Mouse (Mus musculus) gastrocnemius, adult 8-10 months (tissue): ENCODE measurements at regions not wholly inside any gene's neighbourhood (a gene's known extent, or its start where the extent isn't known, plus 50 kb on each side); places are given as distances from the start of the nearest gene placed in this dataset.

Source experiments
- DNase-seq, 2 experiments: peaks; one replicate each; pipeline ENCODE4 v3.0.0; 2022; ENCODE audit warnings: low spot score in 2 of 2

DNA sequence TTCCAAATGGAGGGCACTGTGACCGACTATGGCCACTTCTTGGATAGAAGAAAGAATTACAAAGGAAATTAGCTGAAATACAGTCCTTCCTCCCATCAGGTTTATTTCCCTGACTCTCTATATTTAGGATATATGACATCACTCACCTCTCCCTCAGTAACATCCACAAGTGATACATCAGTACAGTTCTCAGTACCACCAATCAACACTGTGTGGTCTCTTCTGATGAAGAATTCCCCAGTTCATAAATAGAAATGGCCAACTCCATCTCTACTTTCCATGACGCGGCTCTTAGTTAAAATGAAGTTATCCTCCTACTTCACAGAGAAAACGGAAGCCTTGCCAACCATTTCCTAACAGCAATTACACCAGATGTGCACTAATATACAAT is 208.3 kb upstream of the Dio2 start:
- DNase-seq = no peak

DNA sequence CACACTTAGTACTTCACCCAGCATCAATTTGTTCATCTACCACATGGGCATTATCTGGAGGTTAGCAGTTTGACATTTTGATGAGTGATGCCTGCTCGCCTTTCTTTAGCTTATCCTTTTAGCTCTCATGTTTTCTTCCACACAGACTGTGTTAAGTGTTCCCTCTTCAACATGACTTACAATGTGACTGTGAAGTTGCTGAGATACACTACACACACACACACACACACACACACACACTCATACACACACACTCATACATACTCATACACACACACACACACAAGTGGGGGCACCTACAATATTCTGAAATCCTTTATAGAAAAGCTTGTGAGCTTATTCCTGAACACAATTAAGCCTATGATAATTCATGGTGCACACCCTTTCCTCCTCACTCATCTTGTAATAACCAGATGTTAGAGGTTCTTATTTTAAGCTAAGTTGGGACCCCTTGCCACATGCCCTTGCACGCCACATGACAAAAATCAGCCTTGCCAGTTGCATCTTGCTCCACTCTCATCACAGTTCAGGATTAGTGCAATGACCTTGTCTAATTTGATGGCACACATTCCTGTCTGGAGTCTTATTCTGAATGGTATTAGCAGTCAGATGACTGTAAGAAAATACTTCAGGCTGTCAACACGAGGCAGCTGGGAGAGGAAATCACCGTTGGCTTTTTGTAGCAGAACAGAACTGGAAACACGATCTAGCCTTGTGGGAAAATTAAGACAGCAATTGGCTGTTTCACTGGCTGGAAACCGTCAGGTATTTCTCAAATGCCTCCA is 207.7 kb upstream of the Dio2 start:
- no peak for DNase-seq

DNA sequence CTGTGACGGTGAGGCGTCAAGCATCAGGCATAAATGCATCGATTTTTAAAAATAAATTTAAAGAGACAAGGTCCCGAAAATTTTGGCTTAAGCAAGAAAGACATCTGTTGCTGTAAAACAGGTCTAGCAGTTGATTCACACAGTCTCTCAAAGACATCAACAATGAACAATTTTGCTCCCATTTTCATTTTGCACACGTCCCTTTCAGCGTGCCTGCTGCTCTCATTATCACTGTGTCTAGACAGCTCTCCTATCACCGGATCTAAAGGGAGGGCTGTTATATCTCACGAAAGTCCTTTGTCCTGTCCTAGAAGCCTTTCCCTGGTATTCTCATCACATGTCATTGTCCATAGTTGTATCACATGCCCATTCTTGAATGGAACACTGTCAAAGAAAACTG is 194.4 kb upstream of the Dio2 start:
- no peak for DNase-seq

DNA sequence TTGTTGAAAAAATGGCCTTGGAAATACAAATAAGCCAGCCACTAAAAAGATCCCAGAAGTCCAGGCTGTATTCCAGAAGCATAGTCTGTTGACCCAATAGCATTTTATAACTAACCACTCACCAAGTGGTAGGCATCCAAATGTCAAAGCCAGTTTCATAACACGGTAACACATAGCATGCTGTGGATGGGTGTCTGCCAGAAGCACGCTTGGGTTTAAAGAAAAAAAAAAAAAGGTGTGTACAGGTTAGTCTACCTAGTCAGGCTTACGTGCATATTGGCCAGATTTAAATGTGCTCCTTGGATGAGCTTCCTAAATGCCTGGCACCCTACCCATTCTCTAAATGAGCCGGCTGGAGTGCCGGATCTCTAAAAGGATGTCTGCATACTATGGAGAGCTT is 194.0 kb upstream of the Dio2 start:
- DNase-seq = no peak

DNA sequence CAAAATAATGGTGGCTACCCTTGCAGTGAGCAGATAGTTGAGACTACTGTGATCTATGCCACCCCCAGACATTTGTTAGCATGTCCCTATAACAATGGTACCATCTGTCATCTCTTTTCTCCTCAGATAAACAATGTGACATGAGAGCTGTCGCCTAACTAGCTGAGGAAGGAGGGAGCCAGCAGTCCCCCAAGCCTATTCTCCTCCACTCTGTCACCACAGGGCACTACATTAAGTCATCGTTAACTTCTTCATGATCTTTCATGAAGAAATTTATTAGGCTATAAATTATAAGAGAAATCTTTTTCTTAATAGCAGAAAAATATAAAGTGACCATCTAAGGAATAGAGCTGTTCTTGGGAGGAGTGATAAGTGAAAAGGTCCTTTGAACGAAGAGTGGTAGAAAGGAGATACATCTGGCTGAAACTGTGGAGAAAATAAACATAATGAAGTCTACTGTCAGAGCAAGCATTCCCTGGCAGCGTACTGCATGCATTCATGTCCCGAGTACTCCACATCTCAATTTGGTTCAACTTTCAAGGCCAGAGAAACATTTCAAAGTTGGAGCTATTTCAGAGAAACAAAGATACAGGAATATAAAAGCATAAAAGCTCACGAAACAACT is 192.0 kb upstream of the Dio2 start:
- no peak for DNase-seq

DNA sequence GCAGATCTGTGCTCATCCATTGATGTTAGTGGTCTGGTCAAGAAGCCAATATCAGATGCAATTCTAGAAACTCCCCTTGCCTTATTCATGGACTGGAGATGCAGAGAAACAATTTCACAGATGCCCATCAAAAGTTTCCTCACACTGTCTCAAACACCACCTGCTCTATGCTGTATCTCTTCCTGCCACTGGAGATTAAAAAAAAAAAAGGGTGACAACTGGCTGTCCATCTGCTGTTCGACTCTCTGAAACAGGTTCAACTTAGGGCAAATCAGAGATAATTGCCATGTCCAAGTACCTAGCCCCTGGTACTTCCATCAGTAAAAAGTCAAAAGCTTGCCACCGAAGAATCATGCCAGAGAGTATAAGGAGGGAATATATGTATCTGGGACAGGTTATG is 185.4 kb upstream of the Dio2 start:
- no peak for DNase-seq

DNA sequence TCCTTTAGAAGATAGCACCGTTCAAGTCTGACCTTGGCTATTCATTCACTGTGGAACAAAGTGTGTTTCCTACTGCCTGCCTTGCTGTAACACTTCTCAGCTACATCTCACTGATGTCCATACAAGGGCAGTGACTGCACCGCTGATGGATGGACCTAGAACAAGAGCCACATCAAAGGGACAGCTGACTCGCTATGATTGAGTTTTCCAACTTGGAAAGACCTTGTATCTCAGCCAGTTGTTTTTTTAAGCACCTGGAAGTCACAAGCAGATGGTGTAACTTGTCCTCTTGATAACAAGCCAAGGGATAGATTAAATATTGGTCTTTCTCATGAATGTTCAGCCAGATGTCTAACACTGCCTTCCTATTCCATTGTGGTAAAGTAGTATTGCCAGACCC is 184.9 kb upstream of the Dio2 start:
- DNase-seq = no peak

DNA sequence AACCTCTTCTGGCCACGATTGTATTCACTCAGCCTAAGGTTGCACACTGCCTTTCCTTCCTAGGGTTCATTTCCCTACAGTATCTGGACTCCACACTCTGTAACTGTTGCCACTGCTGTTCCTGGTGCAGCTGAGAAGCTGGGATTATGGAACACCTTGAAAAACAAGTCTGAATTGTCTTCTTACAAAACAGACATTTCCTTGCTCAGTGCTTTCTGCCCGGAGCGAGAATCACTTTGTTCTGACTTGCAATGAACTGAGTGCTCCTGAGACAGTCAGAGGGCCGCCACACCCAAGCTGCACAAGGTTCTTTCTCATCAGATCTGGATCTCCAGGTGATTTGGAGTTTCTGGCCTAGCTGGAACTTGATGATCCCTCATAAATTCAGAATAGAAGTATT is 183.0 kb upstream of the Dio2 start:
- DNase-seq = no peak

DNA sequence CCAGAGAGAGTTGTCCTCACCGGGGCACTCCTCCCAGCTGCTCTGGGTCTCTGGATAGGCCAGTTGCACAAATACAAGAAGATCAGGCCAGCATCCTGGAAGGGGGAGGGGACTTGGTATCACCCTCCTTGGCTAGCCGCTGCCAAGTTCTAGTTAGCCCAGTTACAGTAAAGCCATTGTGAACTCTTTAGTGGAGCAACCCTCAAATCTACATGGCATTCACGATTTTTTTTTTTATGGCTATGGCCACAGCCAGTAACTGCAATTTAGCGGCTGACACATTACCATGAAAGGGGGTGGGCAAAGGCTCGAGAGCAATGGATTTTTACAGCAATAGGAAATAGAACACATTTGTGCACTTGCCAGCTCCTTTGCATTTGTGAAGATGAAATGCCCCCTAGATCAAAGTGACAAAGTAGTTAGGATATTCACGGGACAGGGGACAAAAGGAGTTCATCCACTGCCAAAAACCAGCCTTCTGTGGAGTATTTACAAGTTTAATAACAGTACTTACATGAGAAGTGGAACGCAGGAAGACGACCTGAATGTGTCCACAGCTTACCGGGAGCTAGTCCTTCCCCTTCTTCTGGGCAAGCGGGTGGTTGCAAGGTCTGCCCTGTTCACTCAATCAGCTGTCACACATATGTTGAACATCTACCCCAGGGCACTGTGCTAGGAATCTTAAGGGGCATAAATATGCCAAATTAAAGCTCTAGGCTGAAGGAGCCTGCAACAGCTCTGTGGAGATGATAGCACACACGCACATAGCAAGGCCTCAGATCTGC is 177.9 kb upstream of the Dio2 start:
- DNase-seq = peak in 1 of 2 experiments; percentile 10

DNA sequence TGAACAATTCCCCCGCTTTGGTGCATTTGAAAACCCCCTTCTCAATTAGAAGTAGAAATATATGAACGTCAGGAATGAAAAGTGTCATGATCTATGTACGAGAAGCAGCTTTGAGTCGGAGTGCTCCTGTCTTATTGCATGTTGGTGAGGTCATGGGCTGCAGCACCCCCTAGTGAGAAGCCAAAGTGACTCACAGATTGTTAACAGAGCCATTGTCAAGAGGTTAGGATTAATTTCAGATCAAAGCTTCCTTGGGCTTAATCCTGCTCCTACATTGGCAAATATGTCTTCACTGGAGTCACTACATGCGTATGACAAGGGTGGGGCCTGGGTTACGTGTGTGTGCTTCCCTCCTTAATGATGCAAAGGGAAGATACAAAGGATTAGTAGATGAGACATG is 165.8 kb upstream of the Dio2 start:
- DNase-seq = no peak

DNA sequence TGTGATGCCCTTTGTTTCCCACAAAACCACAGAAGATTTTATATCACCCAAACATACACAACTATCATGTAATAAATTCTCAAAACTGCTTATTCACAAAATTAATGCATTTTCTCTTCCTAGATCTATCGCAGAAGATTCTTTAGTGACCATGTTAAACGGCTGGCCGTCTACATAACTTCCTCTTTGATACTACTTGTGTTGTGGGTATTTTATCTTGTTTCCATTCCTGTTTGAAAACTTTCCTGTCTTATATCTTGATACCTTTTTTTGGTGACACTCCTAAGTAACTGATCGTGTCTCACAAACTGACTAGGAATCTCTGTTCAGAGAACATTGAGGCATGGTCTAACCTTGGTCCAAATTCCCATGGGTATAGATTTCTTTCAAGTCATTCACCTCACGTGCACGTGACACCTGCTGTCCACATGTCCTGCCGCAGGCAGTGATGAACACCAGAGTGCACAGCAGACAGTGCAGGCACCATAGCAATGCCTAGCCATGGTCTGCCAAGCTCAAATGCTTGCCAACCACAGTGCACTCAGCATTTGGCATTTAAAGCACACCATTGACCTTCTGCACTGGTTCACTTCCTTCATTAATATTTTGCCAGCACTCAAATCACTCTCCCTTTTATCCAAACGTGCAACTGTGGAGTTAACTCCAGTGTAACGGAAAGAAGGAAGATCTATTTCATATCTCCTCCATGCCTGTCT is 155.6 kb upstream of the Dio2 start:
- DNase-seq = no peak

DNA sequence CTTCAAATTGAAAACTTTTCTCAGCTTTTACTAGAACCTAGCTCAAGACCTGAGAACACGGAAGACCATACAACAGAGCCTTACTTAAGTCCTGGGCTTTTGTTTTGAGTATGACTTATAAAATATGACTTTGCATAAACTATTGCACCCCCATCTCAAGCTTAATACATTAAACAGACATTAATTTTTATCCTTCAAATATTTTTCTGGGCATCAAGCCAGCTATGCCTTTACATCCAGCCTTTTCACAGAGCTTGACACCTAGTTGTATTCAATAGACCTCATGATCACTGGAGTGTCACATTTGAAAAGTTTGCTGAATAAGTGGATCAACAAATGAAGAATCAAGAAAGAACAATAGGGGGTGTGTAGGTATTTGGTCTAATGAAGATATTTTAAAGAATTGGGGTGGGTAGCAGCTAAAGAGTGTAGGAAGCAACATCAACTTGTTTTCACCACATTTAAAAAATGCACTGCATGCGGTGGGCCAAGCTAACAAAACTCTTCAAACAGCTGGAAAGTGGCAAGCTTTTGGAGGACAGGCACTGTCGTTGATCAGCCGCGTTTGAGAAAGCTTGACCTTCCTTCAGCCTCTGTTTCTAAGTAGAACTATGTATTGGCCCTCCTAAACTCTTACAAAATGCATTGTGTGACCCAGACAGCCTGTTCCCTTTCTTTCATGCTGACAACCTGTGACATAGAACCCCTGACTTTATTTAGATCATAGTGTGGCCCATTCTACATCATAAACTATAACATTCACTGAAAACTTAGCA is 138.2 kb upstream of the Dio2 start:
- DNase-seq = no peak

DNA sequence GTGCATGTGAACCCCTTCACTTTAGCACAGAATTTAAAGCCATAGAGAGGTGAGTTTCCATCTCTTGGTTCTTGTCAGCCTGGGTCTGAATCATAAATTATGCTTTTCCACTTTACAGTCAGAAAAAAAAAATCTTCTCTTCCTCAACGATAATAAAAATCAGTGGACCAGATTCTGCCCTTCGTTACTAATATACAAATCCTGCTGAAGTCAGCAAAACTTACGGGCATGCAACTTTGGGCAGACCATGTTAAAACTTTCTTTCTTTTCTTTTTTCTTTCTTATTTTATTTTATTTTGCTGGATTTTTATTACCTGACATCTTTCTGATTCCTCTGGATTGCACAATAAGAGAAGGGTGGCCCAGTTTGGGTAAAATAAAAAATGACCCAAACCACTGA is 136.6 kb upstream of the Dio2 start:
- no peak for DNase-seq

DNA sequence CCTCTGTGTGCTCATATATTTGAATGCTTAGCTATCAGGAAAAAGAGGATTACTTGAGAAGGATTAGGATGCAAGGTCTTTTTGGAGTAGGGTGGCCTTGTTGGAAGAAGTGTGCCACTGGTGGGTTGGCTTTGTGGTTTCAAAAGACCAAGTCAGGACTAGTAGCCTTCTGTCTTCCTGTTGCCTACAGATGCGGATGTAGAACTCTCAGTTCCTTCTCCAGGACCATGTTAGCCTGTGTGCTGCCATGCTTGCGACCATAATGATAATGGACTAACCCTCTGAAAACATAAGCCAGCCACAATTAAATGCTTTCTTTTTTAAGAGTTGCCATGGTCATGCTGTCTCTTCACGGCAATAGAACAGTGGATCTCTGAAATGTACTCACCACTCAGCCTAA is 135.7 kb upstream of the Dio2 start:
- no peak for DNase-seq

DNA sequence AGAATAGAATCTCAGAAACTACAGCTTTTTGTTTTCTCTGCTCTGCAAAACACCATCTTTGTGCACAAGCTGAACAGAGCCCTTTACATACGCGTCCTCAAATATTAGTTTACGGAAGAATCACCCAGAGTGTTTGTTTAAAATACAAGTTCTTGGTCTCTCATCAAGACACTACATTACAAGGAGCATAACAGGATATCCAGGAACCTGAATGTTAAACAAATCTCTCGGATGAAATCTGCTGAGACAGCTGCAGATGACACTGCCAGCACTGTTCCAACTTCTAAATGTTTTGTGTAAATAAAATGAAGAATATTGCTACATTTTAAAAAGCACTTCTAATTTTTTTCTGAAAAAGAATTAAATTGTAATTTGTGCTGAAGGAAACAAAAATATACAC is 128.4 kb upstream of the Dio2 start:
- DNase-seq = no peak

DNA sequence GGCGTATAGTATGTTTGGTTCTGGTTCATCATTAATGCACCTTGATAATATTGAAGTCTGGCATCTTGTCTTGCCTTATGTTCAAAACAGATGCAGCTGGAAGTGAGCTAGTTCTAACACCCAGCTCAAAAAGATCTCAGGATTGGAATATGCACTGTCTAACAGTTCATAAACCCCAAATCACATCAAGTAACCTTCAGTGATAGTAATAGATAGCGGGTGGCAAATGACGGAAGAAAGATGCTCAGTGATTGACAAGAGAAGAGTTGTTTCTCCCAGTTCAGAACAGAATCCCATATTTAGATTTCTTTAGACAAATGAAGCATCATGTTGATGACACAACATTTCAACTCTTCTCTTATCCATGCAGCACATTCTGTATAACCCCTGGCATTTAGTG is 124.4 kb upstream of the Dio2 start:
- no peak for DNase-seq

DNA sequence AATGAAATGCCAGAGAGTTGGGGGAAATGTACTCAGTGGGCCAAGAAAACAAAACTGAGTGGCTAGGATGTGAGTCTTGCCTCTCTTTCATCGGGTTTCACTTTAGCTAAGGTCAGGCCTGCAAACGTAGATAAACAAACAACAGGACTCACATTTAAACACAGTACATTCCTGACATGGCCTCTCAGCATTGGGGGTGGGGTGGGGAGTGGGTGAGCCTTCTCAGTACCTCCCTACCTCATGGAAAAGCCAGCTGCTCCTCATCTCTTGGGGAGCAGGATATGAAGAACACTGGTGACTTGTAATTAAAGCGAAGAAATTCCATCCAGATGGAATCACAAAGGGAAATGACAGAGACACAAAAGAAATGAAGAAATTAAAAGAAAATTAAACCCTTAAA is 119.5 kb upstream of the Dio2 start:
- no peak for DNase-seq

DNA sequence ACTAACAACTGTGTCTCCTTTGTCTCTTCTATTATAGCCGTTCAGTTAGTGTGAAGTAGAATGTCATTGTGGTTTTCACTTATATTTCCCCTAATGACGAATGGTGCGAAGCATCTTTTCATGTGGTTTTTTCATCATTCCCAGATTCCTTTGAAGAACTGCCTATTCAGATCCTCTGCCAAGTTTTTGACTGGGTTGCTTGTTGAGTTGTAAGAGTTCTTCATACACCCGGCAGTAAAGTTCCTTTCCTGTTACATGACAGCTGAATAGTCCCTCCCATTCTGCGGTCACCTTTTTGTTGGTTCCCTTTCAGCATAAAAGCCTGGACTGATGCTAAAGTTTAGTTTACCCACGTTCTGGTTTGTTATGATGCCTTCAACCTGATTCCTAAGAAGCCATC is 72.4 kb upstream of the Dio2 start:
- no peak for DNase-seq

DNA sequence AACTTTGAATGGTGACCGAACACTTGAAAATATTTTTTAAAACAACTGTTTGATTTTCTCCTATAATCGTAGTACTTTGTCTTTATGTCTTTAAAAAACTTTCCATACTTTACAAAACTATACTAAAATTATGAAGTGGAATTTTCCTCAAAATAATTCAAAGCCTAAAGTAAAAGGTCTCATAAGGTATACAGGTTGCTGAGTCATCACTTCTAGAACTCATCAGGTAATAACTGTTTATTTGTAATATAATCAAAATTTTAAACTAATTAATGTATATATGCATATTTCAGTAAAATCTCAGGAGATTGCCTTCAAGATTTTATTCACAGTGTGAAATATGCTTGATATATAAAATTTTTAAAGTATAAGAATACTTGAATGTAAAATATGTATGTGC is 52.3 kb upstream of the Dio2 start:
- DNase-seq = no peak
